Mouse (Mus musculus): ENCODE results near the gene Lipe. TPM values are rescaled to one million over a fixed set of nuclear protein-coding genes. Genes with fewer than 3 reads are reported as not detected.
"Not testable (repeated sequence)": the region's sequence is repeated elsewhere in the genome, so short reads cannot be mapped to it uniquely, and the experiment has no call there.

Lipe gene
- total and polyA plus RNA-seq, 2 experiments = 8.7 to 9.8 TPM

GRCm38 (mm10) chr7:25432381-25432780 lies 33.9 kb upstream of the Lipe start:
- Histone ChIP-seq H3K4me1 (ENCODE audit: control insufficient read depth, insufficient read depth, low read length) (peaks cover 6% of the 10 kb centered on the region), H3K9ac (ENCODE audit: low read depth, low read length) (no peak overlapping the region), H3K27me3 (ENCODE audit: control insufficient read depth, insufficient read depth, low read length) (no peaks in the 10 kb centered on the region), H3K79me2 (ENCODE audit: control insufficient read depth, insufficient read depth, low read length) (no peaks in the 10 kb centered on the region), H3K27ac (replicated peaks; ENCODE audit: insufficient read depth, low read depth, low read length) (peak overlapping the region; percentile 33), H3K4me3 (ENCODE audit: insufficient read depth, low read depth, low read length) (no peak overlapping the region), H3K36me3 (ENCODE audit: control insufficient read depth, insufficient read depth, low read length) (no peaks in the 10 kb centered on the region)
- TF ChIP-seq POLR2A (IDR thresholded peaks at IDR 0.05; ENCODE audit: extremely low read depth, insufficient read depth, low read length) (no peak), CTCF (IDR thresholded peaks at IDR 0.05; ENCODE audit: low read depth, low read length) (no peak)
- no peak for DNase-seq (ENCODE audit: extremely low read depth, low read depth, low spot score)
- WGBS = 72% methylated on average over 6 of the region's 6 CpGs

GRCm38 (mm10) chr7:25429886-25430784 lies 31.6 kb upstream of the Lipe start:
- Histone ChIP-seq H3K27ac (replicated peaks; ENCODE audit: insufficient read depth, low read depth, low read length) (no peak overlapping the region), H3K79me2 (ENCODE audit: control insufficient read depth, insufficient read depth, low read length) (no peaks in the 10 kb centered on the region), H3K4me1 (ENCODE audit: control insufficient read depth, insufficient read depth, low read length) (peaks cover 6% of the 10 kb centered on the region), H3K27me3 (ENCODE audit: control insufficient read depth, insufficient read depth, low read length) (no peaks in the 10 kb centered on the region), H3K9ac (ENCODE audit: low read depth, low read length) (no peak overlapping the region), H3K4me3 (ENCODE audit: insufficient read depth, low read depth, low read length) (no peak overlapping the region), H3K36me3 (ENCODE audit: control insufficient read depth, insufficient read depth, low read length) (no peaks in the 10 kb centered on the region)
- TF ChIP-seq CTCF (IDR thresholded peaks at IDR 0.05; ENCODE audit: low read depth, low read length) = no peak
- TF ChIP-seq POLR2A (IDR thresholded peaks at IDR 0.05; ENCODE audit: extremely low read depth, insufficient read depth, low read length) = no peak
- WGBS = 85% methylated on average over 4 of the region's 4 CpGs
- no peak for DNase-seq (ENCODE audit: extremely low read depth, low read depth, low spot score)

- H3K27me3 ChIP-seq (ENCODE audit: control insufficient read depth, insufficient read depth, low read length) = no peaks in the 10 kb centered on the region
- TF ChIP-seq POLR2A (IDR thresholded peaks at IDR 0.05; ENCODE audit: extremely low read depth, insufficient read depth, low read length) (no peak), CTCF (IDR thresholded peaks at IDR 0.05; ENCODE audit: low read depth, low read length) (no peak)
- no peak overlapping the region for H3K9ac ChIP-seq (ENCODE audit: low read depth, low read length)
- no peaks in the 10 kb centered on the region for H3K79me2 ChIP-seq (ENCODE audit: control insufficient read depth, insufficient read depth, low read length)
- 24% methylated on average over 3 of the region's 3 CpGs for WGBS
- H3K4me3 ChIP-seq (ENCODE audit: insufficient read depth, low read depth, low read length) = no peak overlapping the region
- H3K4me1 ChIP-seq (ENCODE audit: control insufficient read depth, insufficient read depth, low read length) = peaks cover 6% of the 10 kb centered on the region; the same call in 1 of the 2 replicates
- DNase-seq (ENCODE audit: extremely low read depth, low read depth, low spot score) = peak; percentile 79
- H3K36me3 ChIP-seq (ENCODE audit: control insufficient read depth, insufficient read depth, low read length) = no peaks in the 10 kb centered on the region
- H3K27ac ChIP-seq (replicated peaks; ENCODE audit: insufficient read depth, low read depth, low read length) = peak overlapping the region; percentile 8
Observed at GRCm38 (mm10) chr7:25428321-25428720, 29.8 kb upstream of the Lipe start.

GRCm38 (mm10) chr7:25427144-25427543 lies 28.6 kb upstream of the Lipe start:
- H3K9ac ChIP-seq (ENCODE audit: low read depth, low read length) = no peak overlapping the region
- H3K36me3 ChIP-seq (ENCODE audit: control insufficient read depth, insufficient read depth, low read length) = no peaks in the 10 kb centered on the region
- DNase-seq (ENCODE audit: extremely low read depth, low read depth, low spot score) = no peak
- no peaks in the 10 kb centered on the region for H3K4me1 ChIP-seq (ENCODE audit: control insufficient read depth, insufficient read depth, low read length)
- no peak for TF ChIP-seq CTCF (IDR thresholded peaks at IDR 0.05; ENCODE audit: low read depth, low read length)
- no peak for TF ChIP-seq POLR2A (IDR thresholded peaks at IDR 0.05; ENCODE audit: extremely low read depth, insufficient read depth, low read length)
- no peaks in the 10 kb centered on the region for H3K79me2 ChIP-seq (ENCODE audit: control insufficient read depth, insufficient read depth, low read length)
- WGBS = 80% methylated on average over 5 of the region's 5 CpGs
- no peak overlapping the region for H3K4me3 ChIP-seq (ENCODE audit: insufficient read depth, low read depth, low read length)
- H3K27ac ChIP-seq (replicated peaks; ENCODE audit: insufficient read depth, low read depth, low read length) = no peak overlapping the region
- H3K27me3 ChIP-seq (ENCODE audit: control insufficient read depth, insufficient read depth, low read length) = no peaks in the 10 kb centered on the region

GRCm38 (mm10) chr7:25426380-25426779 lies 27.9 kb upstream of the Lipe start:
- H3K27me3 ChIP-seq (ENCODE audit: control insufficient read depth, insufficient read depth, low read length); H3K27ac ChIP-seq (replicated peaks; ENCODE audit: insufficient read depth, low read depth, low read length); DNase-seq (ENCODE audit: extremely low read depth, low read depth, low spot score); H3K4me3 ChIP-seq (ENCODE audit: insufficient read depth, low read depth, low read length); H3K9ac ChIP-seq (ENCODE audit: low read depth, low read length); H3K79me2 ChIP-seq (ENCODE audit: control insufficient read depth, insufficient read depth, low read length); H3K4me1 ChIP-seq (ENCODE audit: control insufficient read depth, insufficient read depth, low read length); H3K36me3 ChIP-seq (ENCODE audit: control insufficient read depth, insufficient read depth, low read length): not testable (repeated sequence)
- 95% methylated on average over 4 of the region's 4 CpGs for WGBS

- no peaks in the 10 kb centered on the region for H3K79me2 ChIP-seq (ENCODE audit: control insufficient read depth, insufficient read depth, low read length)
- TF ChIP-seq CTCF (IDR thresholded peaks at IDR 0.05; ENCODE audit: low read depth, low read length) (peak; percentile 55), POLR2A (IDR thresholded peaks at IDR 0.05; ENCODE audit: extremely low read depth, insufficient read depth, low read length) (no peak)
- peak; percentile 61 for DNase-seq (ENCODE audit: extremely low read depth, low read depth, low spot score)
- no peak overlapping the region for H3K9ac ChIP-seq (ENCODE audit: low read depth, low read length)
- peaks cover 7% of the 10 kb centered on the region; the same call in 1 of the 2 replicates for H3K4me1 ChIP-seq (ENCODE audit: control insufficient read depth, insufficient read depth, low read length)
- H3K27me3 ChIP-seq (ENCODE audit: control insufficient read depth, insufficient read depth, low read length) = no peaks in the 10 kb centered on the region
- H3K4me3 ChIP-seq (ENCODE audit: insufficient read depth, low read depth, low read length) = no peak overlapping the region
- no peak overlapping the region for H3K27ac ChIP-seq (replicated peaks; ENCODE audit: insufficient read depth, low read depth, low read length)
- H3K36me3 ChIP-seq (ENCODE audit: control insufficient read depth, insufficient read depth, low read length) = no peaks in the 10 kb centered on the region
- 47% methylated on average over 4 of the region's 4 CpGs for WGBS
Observed at GRCm38 (mm10) chr7:25424429-25424828, 25.9 kb upstream of the Lipe start.
